Mouse (Mus musculus): ENCODE data around the gene Cwc22.

DNA sequence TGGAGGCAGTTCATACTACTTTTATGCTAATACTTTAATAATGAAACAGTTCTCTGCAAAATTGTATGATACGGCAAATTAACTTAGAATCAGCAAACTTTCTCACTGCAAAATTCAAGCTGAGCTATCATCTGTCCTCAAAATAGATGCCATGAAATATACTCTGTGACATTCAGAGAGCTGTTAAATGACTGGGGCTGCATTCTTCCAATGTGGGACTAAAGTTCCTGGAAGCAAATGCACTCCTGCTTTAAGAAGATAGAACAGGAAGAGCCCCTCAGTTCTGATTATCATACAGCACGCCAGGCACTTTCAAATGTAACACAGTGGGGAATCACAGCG is 48.6 kb downstream of the Cwc22 start:
- TF ChIP-seq CTCF (IDR thresholded peaks at IDR 0.05) (no peak), EP300 (IDR thresholded peaks at IDR 0.05; ENCODE audit: insufficient read depth, low read depth, low read length) (no peak), POLR2A (IDR thresholded peaks at IDR 0.05; ENCODE audit: insufficient read depth, low read depth, low read length) (no peak)

Measured in heart, adult 2 months (tissue).